Mouse (Mus musculus) stomach, embryonic 16.5 days (tissue): ENCODE results near the gene Auh. TPM values are rescaled to one million over a fixed set of nuclear protein-coding genes. Genes with fewer than 3 reads are reported as not detected.

ENCODE experiments used
- ATAC-seq: fragments of 200-750 bp; cut with Nextera tagmentation; 2 replicates; pipeline ENCODE4 v1.8.0; 2017; ENCODE audit warnings: moderate number of reproducible peaks, moderate TSS enrichment; ENCODE audit not compliant: insufficient read depth, low FRiP score
- H3K27ac ChIP-seq: fragments of 300-500 bp; sonication (generic); 2 replicates; pipeline ENCODE4 v1.5.1; 2014; ENCODE audit warnings: low read length
- H3K27me3 ChIP-seq: fragments of 300-500 bp; sonication (generic); 2 replicates; pipeline ENCODE4 v1.6.1; 2014; ENCODE audit warnings: low read length, control low read depth, mixed read lengths; ENCODE audit not compliant: control insufficient read depth, insufficient read depth
- H3K36me3 ChIP-seq: fragments of 300-500 bp; sonication (generic); 2 replicates; pipeline ENCODE4 v1.6.1; 2014; ENCODE audit warnings: low read length; ENCODE audit not compliant: control insufficient read depth, insufficient read depth
- H3K4me1 ChIP-seq: fragments of 300-500 bp; sonication (generic); 2 replicates; pipeline ENCODE4 v1.6.1; 2014; ENCODE audit warnings: low read length, control low read depth, mixed read lengths; ENCODE audit not compliant: control insufficient read depth, insufficient read depth
- H3K4me2 ChIP-seq: fragments of 300-500 bp; sonication (generic); 2 replicates; pipeline ENCODE4 v1.6.1; 2014; ENCODE audit warnings: low read depth, low read length, mixed read lengths
- H3K4me3 ChIP-seq: fragments of 300-500 bp; sonication (generic); replicated peaks from 2 replicates; pipeline ENCODE4 v1.5.1; 2014; ENCODE audit warnings: mild to moderate bottlenecking, low read length
- H3K9ac ChIP-seq: fragments of 300-500 bp; sonication (generic); 2 replicates; pipeline ENCODE4 v1.6.1; 2014; ENCODE audit warnings: low read length
- H3K9me3 ChIP-seq: fragments of 300-500 bp; sonication (generic); replicated peaks from 2 replicates; pipeline ENCODE4 v1.6.1; 2016; ENCODE audit warnings: low read length, control low read depth; ENCODE audit not compliant: control insufficient read depth
- WGBS: fragments of 180-500 bp; shearing (Covaris S2); extraction: QIAGEN DNeasy Blood & Tissue Kit; methylation state at CpG from one replicate; pipeline ENCODE4 v1.1.7; 2014; 5-methylcytosine and 5-hydroxymethylcytosine counted together
- polyA plus RNA-seq: library from polyadenylated mRNA; unstranded; fragments of >200 nt; fragmentation: Nextera tagmentation; extraction: Ambion mirVana; gene quantifications from 2 replicates; pipeline ENCODE4 v1.2.1, GENCODE M21; 2015

Auh gene
- polyA plus RNA-seq, 1 experiment from 2014 or later: 46.9 TPM

DNA sequence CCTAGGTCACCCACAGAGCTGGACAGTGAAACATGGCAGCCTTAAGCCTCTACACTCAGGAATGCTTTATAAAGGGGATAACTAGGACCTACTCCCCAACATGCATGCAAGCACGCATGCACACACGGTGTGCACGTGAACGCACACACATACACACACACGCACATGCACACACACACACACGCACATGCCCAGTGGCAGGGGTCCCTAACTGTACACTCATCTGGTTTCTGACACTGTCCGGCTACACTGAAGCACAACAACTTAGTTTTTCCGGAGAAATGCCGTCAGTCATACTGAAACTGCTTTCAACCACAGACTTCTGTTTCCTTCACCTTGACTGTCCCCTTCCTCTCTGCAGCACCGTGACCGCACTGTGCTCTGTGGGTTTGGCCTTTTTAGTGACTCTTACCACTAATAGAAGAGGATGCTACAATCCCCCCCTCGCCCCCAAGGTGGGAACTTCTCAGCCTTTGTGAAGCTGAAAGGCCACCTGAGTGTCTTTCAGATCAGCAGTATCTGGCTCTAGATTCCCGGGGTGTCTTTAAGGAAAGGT is 136.0 kb downstream of the Auh start:
- H3K4me3 ChIP-seq: no peak overlapping the region
- no peak overlapping the region for H3K4me2 ChIP-seq
- no peaks in the 10 kb centered on the region for H3K36me3 ChIP-seq
- ATAC-seq: no peak
- no peak overlapping the region for H3K9ac ChIP-seq
- H3K4me1 ChIP-seq: no peaks in the 10 kb centered on the region
- H3K9me3 ChIP-seq: no peaks in the 10 kb centered on the region
- WGBS: 85% methylated on average over 13 of the region's 13 CpGs
- no peaks in the 10 kb centered on the region for H3K27me3 ChIP-seq
- H3K27ac ChIP-seq: no peak overlapping the region

DNA sequence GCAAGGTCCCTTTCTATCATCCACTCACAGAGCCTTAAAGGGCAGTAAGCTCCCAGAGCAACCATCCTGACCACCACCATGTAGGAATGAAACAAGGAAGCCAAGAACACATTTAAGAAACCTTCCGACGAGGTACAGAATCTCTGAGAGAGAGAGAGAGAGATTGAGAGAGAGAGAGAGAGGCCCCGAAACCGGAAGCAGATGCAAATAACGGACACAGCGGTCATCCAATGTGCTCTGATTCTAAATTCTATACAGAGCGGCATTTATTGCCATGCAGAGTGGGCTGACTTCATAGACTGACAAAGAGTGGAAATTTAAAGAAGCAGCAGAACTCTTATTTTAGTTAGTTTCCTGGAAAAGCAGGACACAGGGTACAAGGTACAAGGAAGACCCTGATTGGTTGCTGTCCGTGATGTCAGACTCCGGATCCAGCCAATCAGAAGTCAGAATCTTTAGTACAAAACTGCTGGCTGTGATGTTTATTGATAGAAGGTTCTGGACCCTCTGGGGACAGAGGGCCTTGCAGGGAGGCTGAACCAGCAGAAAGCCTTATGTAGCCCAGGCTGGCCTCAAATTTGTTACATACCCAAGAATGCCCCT is 137.1 kb downstream of the Auh start:
- H3K9ac ChIP-seq: no peak overlapping the region
- no peak for ATAC-seq
- no peak overlapping the region for H3K27ac ChIP-seq
- H3K27me3 ChIP-seq: no peaks in the 10 kb centered on the region
- no peaks in the 10 kb centered on the region for H3K36me3 ChIP-seq
- 90% methylated on average over 9 of the region's 9 CpGs for WGBS
- H3K9me3 ChIP-seq: no peaks in the 10 kb centered on the region
- no peaks in the 10 kb centered on the region for H3K4me1 ChIP-seq
- no peak overlapping the region for H3K4me2 ChIP-seq
- H3K4me3 ChIP-seq: no peak overlapping the region

DNA sequence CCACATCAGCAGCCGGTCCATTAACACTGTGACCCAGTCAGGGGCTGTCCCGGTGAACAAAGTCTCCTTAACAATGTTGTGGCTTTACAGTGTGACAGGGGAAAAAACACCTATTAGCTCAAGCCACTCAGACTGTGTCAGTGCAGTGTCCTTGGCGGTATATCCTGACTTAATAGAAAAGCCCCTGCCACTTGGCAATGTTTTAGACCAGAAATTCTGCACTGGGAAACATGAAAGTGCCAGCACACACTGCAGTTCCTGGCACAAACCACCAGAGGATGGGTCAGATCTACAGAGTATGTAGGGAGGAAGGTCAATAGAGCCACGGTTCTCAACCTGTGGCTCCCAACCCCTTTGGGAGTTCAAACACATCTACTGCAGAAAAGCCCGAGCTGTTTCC is 138.6 kb downstream of the Auh start:
- 72% methylated on average over 5 of the region's 5 CpGs for WGBS
- H3K27me3 ChIP-seq: no peaks in the 10 kb centered on the region
- H3K9me3 ChIP-seq: no peaks in the 10 kb centered on the region
- H3K9ac ChIP-seq: no peak overlapping the region
- no peak overlapping the region for H3K27ac ChIP-seq
- ATAC-seq: no peak
- H3K4me2 ChIP-seq: no peak overlapping the region
- no peaks in the 10 kb centered on the region for H3K4me1 ChIP-seq
- H3K4me3 ChIP-seq: no peak overlapping the region
- no peaks in the 10 kb centered on the region for H3K36me3 ChIP-seq

Other genes with a start within 250 kb of the Auh start
- 31.6 and 31.8 TPM in 2 replicates for gene Nfil3, start 51.4 kb upstream of the Auh start, polyA plus RNA-seq